Mouse (Mus musculus) limb, embryonic 14.5 days (tissue): ENCODE data around the gene Padi3. TPM values are rescaled to one million over a fixed set of nuclear protein-coding genes. Genes with fewer than 3 reads are reported as not detected.

Experiments
- ATAC-seq: fragments of 200-750 bp; cut with Nextera tagmentation; 2 replicates; pipeline ENCODE4 v1.8.0; 2017; ENCODE audit warnings: low read depth, moderate number of reproducible peaks, moderate TSS enrichment; ENCODE audit not compliant: low FRiP score
- DNase-seq: peaks from one replicate; pipeline ENCODE4 v3.0.0-alpha.2; 2015; ENCODE audit warnings: low spot score
- H3K27ac ChIP-seq: fragments of 300-500 bp; sonication (generic); replicated peaks from 2 replicates; pipeline ENCODE4 v1.5.1; 2014; ENCODE audit warnings: low read depth, mild to moderate bottlenecking, low read length, moderate library complexity, mixed read lengths
- H3K27me3 ChIP-seq: fragments of 300-500 bp; sonication (generic); 2 replicates; pipeline ENCODE4 v1.6.1; 2014; ENCODE audit warnings: low read length, mixed read lengths; ENCODE audit not compliant: control insufficient read depth, insufficient read depth
- H3K36me3 ChIP-seq: fragments of 300-500 bp; sonication (generic); 2 replicates; pipeline ENCODE4 v1.6.1; 2014; ENCODE audit warnings: mild to moderate bottlenecking, low read length, moderate library complexity, mixed read lengths; ENCODE audit not compliant: control insufficient read depth, insufficient read depth
- H3K4me1 ChIP-seq: fragments of 300-500 bp; sonication (generic); 2 replicates; pipeline ENCODE4 v1.6.1; 2014; ENCODE audit warnings: antibody characterized with exemption, low read length, mixed read lengths; ENCODE audit not compliant: control insufficient read depth, insufficient read depth
- H3K4me2 ChIP-seq: fragments of 300-500 bp; sonication (generic); replicated peaks from 2 replicates; pipeline ENCODE4 v1.6.1; 2014; ENCODE audit warnings: low read depth, mild to moderate bottlenecking, low read length, moderate library complexity; ENCODE audit not compliant: severe bottlenecking
- H3K4me3 ChIP-seq: fragments of 300-500 bp; sonication (generic); replicated peaks from 2 replicates; pipeline ENCODE4 v1.5.1; 2014; ENCODE audit warnings: low read length
- H3K9ac ChIP-seq: fragments of 300-500 bp; sonication (generic); 2 replicates; pipeline ENCODE4 v1.6.1; 2014; ENCODE audit warnings: mild to moderate bottlenecking, low read depth, low read length, moderate library complexity; ENCODE audit not compliant: severe bottlenecking
- H3K9me3 ChIP-seq: fragments of 300-500 bp; sonication (generic); 2 replicates; pipeline ENCODE4 v1.6.1; 2016; ENCODE audit warnings: low read length; ENCODE audit not compliant: control insufficient read depth
- POLR2A ChIP-seq: fragments of 200-500 bp; IDR thresholded peaks from 2 replicates; pipeline ENCODE4 v1.8.0; 2012; ENCODE audit warnings: inconsistent platforms, mild to moderate bottlenecking, moderate library complexity, borderline replicate concordance; ENCODE audit not compliant: insufficient read depth, insufficient read length; ENCODE audit errors: extremely low read depth
- WGBS: fragments of 180-500 bp; shearing (Covaris S2); extraction: QIAGEN DNeasy Blood & Tissue Kit; methylation state at CpG from one replicate; pipeline ENCODE4 v1.1.7; 2014; 5-methylcytosine and 5-hydroxymethylcytosine counted together
- polyA plus RNA-seq, 2 experiments: library from polyadenylated mRNA; depleted of rRNA in 1 of 2; stranded (reverse) in 1 of 2; unstranded in 1 of 2; fragments of >200 nt; fragmentation: Nextera tagmentation in 1 of 2; extraction: Ambion mirVana in 1 of 2; gene quantifications; 2 replicates each; pipeline versions ENCODE4 v1.2.1 to v1.2.3; 2012 to 2014

The Padi3 gene
- polyA plus RNA-seq, 2 experiments: 0.08 to 0.30 TPM

DNA sequence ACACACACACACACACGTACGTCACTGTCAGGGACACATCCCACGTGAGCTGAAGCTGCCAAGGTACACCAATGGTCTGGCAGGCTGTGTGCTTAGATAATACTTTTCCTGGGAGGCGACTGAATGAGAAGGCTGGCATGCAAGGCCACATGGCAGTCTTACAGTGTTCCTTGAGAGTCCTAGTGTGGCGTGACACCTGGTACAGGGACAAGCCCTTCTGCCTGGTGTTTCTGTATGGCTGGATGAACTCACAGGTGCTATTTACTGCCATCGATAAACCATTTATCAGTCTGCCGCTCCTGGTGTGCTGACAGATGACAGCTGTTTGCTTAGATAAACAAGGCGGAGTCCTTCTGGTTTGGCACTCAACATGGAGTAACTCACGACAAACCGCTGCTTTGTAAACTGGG, 44.0 kb upstream of the Padi3 start:
- ATAC-seq (no peak), DNase-seq (no peak)
- no peaks in the 10 kb centered on the region for H3K27me3 ChIP-seq
- no peak overlapping the region for H3K9ac ChIP-seq
- no peak overlapping the region for H3K4me3 ChIP-seq
- H3K9me3 ChIP-seq: no peaks in the 10 kb centered on the region
- TF ChIP-seq POLR2A: no peak
- H3K4me2 ChIP-seq: no peak overlapping the region
- H3K27ac ChIP-seq: no peak overlapping the region
- H3K4me1 ChIP-seq: no peaks in the 10 kb centered on the region
- H3K36me3 ChIP-seq: no peaks in the 10 kb centered on the region
- WGBS: 63% methylated on average over 10 of the region's 10 CpGs

DNA sequence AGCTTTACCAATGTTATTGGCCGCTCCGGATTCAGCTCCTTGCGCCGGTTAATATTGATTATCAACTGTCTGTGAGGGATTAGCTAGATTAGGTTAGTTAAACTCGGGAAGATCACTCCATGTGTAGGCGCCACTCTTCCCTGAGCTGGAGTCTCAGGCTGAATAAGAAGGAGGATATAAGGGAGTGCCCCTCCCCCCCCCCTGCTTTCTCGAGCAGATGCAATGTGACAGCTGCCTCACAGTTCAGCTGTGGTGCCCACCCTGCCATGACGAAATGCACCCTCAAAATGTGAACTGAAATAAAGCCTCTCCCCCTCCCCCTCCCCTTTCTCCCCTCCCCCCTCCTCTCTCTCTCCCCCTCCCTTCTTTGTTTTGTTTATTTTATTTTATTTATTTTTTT, 43.2 kb upstream of the Padi3 start:
- H3K9ac ChIP-seq: no peak overlapping the region
- no peak for ATAC-seq
- WGBS: 65% methylated on average over 8 of the region's 8 CpGs

DNA sequence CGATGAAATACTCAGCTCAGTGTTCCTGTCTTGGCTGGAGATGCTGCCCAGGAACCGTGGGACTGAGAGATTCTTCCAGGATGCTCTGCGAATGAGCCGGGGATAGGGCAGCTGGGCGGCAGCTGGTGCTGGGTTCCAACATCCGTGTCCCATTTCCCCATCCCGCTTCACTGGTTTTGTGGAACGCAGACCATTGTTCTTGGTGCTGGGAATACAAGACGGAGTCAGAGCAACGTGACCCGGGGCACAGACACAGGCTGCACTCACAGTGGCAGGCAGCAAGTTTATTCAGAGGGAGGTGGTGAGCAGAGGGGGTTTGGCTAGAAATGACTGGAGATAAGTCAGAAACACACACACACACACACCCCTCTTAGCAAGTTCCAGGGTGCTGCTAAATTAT, 38.9 kb upstream of the Padi3 start:
- 85% methylated on average over 11 of the region's 11 CpGs for WGBS
- TF ChIP-seq POLR2A: no peak
- no peaks in the 10 kb centered on the region for H3K36me3 ChIP-seq

More for the DNA sequence above, 43.2 kb upstream of the Padi3 start:
- DNase-seq: no peak
- no peaks in the 10 kb centered on the region for H3K4me1 ChIP-seq
- no peaks in the 10 kb centered on the region for H3K9me3 ChIP-seq
- no peak overlapping the region for H3K27ac ChIP-seq
- no peak for TF ChIP-seq POLR2A
- no peaks in the 10 kb centered on the region for H3K36me3 ChIP-seq
- H3K4me3 ChIP-seq: no peak overlapping the region
- no peaks in the 10 kb centered on the region for H3K27me3 ChIP-seq
- H3K4me2 ChIP-seq: no peak overlapping the region

DNA sequence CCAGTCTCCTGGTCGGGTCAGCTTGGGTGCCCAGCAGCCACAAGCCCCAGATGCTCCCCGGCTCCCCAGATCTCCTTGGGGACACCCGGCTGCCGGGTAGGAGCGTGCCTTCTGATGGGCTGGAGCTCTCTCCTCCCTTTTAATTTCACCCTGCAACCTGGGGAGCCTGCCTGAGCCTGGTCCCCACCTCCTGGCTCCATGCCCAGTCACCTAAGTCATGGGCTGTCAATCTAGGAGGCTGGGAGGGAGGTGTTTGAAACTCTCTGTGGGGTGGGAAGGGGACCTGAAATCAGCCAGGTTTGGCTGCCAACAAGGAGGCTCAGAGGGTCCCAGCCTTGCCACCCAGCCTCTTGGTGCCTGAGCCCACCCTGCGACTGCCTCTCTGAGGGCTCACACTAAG, 35.2 kb upstream of the Padi3 start, which contains the start of gene Padi1:
TSS of gene Padi1 (minus strand) at position 113 of the 400 bp plus-strand sequence.
- no peaks in the 10 kb centered on the region for H3K27me3 ChIP-seq
- H3K36me3 ChIP-seq: no peaks in the 10 kb centered on the region
- 61% methylated on average over 6 of the region's 6 CpGs for WGBS
- DNase-seq (peak; percentile 25), ATAC-seq (no peak)
- TF ChIP-seq POLR2A: no peak
- H3K9ac ChIP-seq: no peak within 1 kb of the TSS
- H3K4me3 ChIP-seq: no peak within 1 kb of the TSS
- no peak within 1 kb of the TSS for H3K4me2 ChIP-seq
- H3K4me1 ChIP-seq: peaks cover 7% of the 10 kb centered on the region; the same call in 1 of the 2 replicates
- no peaks in the 10 kb centered on the region for H3K9me3 ChIP-seq
- H3K27ac ChIP-seq: no peak within 1 kb of the TSS

More for the DNA sequence above, 38.9 kb upstream of the Padi3 start:
- Histone ChIP-seq H3K9me3 (no peaks in the 10 kb centered on the region), H3K9ac (no peak overlapping the region), H3K4me3 (no peak overlapping the region), H3K4me1 (peaks cover 7% of the 10 kb centered on the region; the same call in 1 of the 2 replicates), H3K27me3 (no peaks in the 10 kb centered on the region), H3K27ac (no peak overlapping the region), H3K4me2 (no peak overlapping the region)
- ATAC-seq (no peak), DNase-seq (no peak)

DNA sequence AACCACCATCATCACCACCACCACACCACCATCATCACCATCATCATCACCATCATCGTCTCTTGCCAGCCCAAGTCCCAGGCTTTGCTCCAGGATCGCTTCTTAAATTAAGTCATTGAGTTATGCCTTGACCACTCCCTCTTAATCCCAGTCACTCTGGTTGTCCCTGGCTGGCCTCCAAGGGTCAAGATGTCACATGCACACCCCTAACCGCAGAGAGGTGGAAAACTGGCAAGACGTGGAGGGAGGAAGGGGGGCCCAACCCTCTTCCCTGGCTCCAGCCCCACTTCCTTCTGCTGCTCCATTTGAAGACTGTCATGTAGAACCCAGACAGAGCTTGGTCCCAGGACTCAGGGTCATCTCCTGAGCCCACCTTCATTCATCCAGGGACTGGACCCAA, 34.5 kb upstream of the Padi3 start:
- H3K9ac ChIP-seq: no peak overlapping the region
- H3K27ac ChIP-seq: no peak overlapping the region
- H3K9me3 ChIP-seq: no peaks in the 10 kb centered on the region
- no peak for TF ChIP-seq POLR2A
- 66% methylated on average over 4 of the region's 4 CpGs for WGBS
- H3K4me2 ChIP-seq: no peak overlapping the region
- DNase-seq: no peak
- no peak for ATAC-seq
- peaks cover 7% of the 10 kb centered on the region; the same call in 1 of the 2 replicates for H3K4me1 ChIP-seq
- H3K4me3 ChIP-seq: no peak overlapping the region
- H3K36me3 ChIP-seq: no peaks in the 10 kb centered on the region
- no peaks in the 10 kb centered on the region for H3K27me3 ChIP-seq

DNA sequence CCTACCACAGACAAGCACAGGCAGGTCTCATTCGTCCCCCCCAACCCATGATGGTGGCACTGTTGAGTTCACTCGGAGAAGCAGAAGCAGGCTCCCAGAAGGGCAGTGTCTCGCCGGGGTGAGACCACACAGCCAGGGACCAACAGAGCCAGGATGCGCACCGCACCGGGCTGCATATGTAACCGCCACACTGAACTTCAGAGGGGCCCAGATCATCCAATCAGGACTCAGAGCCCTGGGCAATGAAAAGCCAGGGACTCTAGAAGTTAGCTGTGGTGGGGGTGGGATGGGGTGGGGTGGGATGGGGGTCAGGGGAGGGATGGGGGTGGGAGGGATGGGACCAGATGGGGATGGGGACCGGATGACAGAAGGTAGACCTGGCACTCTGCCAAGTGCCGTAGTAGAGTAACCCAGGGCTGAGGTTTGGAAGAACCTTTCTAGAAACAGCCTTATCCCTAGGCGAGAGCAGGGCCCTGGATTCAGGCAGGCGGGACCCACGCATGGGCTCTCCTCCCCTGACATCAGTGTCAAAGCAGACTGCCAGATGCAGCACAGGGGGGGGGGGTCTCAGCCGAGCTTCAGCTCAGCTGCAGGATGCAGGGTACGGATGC, 33.3 kb upstream of the Padi3 start:
- Histone ChIP-seq H3K27me3 (no peaks in the 10 kb centered on the region), H3K4me1 (peaks cover 7% of the 10 kb centered on the region; the same call in 1 of the 2 replicates), H3K9ac (no peak overlapping the region), H3K27ac (no peak overlapping the region), H3K4me2 (no peak overlapping the region), H3K4me3 (no peak overlapping the region), H3K9me3 (no peaks in the 10 kb centered on the region), H3K36me3 (no peaks in the 10 kb centered on the region)
- DNase-seq: no peak
- no peak for TF ChIP-seq POLR2A
- WGBS: 50% methylated on average over 13 of the region's 15 CpGs
- ATAC-seq: no peak
